Mouse (Mus musculus) gonadal fat pad, adult 2 months (tissue): ENCODE measurements around the gene Fam149b. TPM values are rescaled to one million over a fixed set of nuclear protein-coding genes. Genes with fewer than 3 reads are reported as not detected.

Experiments
- DNase-seq: peaks from one replicate; pipeline ENCODE4 v3.0.0-alpha.2; 2012; ENCODE audit warnings: low read depth
- polyA plus RNA-seq: library from polyadenylated mRNA; depleted of rRNA; stranded (reverse); fragments of >200 nt; gene quantifications from 2 replicates; pipeline ENCODE4 v1.2.3, GENCODE M21; 2012; rRNA removed

Gene Fam149b
- polyA plus RNA-seq, 1 experiment, result 35.1 TPM

- DNase-seq, result no peak
Measured at GRCm38 (mm10) chr14:20389446-20390079, 41.6 kb downstream of the Fam149b start.

GRCm38 (mm10) chr14:20392326-20392725 is 44.4 kb downstream of the Fam149b start:
- no peak for DNase-seq

GRCm38 (mm10) chr14:20393205-20393913 is 45.4 kb downstream of the Fam149b start, which contains the start of gene Mrps16:
Gene Mrps16 (minus strand): TSS chr14:20393634.
- peak; percentile 44 for DNase-seq

- no peak for DNase-seq
Measured at GRCm38 (mm10) chr14:20397220-20397619, 49.3 kb downstream of the Fam149b start.

- DNase-seq, result no peak
Measured at GRCm38 (mm10) chr14:20398864-20399263, 50.9 kb downstream of the Fam149b start.

GRCm38 (mm10) chr14:20400071-20400470 is 52.1 kb downstream of the Fam149b start:
- DNase-seq, result no peak

- no peak for DNase-seq
Measured at GRCm38 (mm10) chr14:20422257-20422656, 74.3 kb downstream of the Fam149b start.

GRCm38 (mm10) chr14:20423046-20423445 is 75.1 kb downstream of the Fam149b start:
- DNase-seq, result no peak

GRCm38 (mm10) chr14:20428593-20428992 is 80.6 kb downstream of the Fam149b start:
- DNase-seq, result no peak

- no peak for DNase-seq
Measured at GRCm38 (mm10) chr14:20429833-20430232, 81.9 kb downstream of the Fam149b start.

GRCm38 (mm10) chr14:20431726-20432125 is 83.8 kb downstream of the Fam149b start:
- no peak for DNase-seq

- DNase-seq, result no peak
Measured at GRCm38 (mm10) chr14:20432420-20432819, 84.5 kb downstream of the Fam149b start.

Other genes with a start within 250 kb of the Fam149b start
- gene Saysd1, start 209.6 kb upstream of the Fam149b start, polyA plus RNA-seq, result 7.8 and 8.0 TPM in 2 replicates
- 12.6 and 18.0 TPM in 2 replicates for gene Kcnk5, start 166.4 kb upstream of the Fam149b start, polyA plus RNA-seq
- not detected in 2 replicates for gene Kcnk16, start 79.0 kb upstream of the Fam149b start, polyA plus RNA-seq
- 25.3 and 37.6 TPM in 2 replicates for gene Nudt13, start 53.5 kb upstream of the Fam149b start, polyA plus RNA-seq
- gene Ecd, start within 50 bp of the Fam149b start, polyA plus RNA-seq, result 29.0 and 29.7 TPM in 2 replicates
- 8.0 and 12.1 TPM in 2 replicates for gene Dnajc9, start 40.7 kb downstream of the Fam149b start, polyA plus RNA-seq
- gene Mrps16, start 45.5 kb downstream of the Fam149b start, polyA plus RNA-seq, result 42.5 and 48.5 TPM in 2 replicates
- 0.78 and 0.85 TPM in 2 replicates for gene Cfap70, start 104.1 kb downstream of the Fam149b start, polyA plus RNA-seq
- gene Anxa7, start 132.0 kb downstream of the Fam149b start, polyA plus RNA-seq, result 72.9 and 87.9 TPM in 2 replicates
- gene Mss51, start 148.7 kb downstream of the Fam149b start, polyA plus RNA-seq, result 0.57 and 0.90 TPM in 2 replicates
- gene Ppp3cb, start 198.4 kb downstream of the Fam149b start, polyA plus RNA-seq, result 13.9 and 16.8 TPM in 2 replicates